Mouse (Mus musculus) WW6 (cell line): ENCODE data around the gene Pnldc1.

ENCODE experiments used
- DNase-seq: peaks from one replicate; pipeline ENCODE4 v3.0.0-alpha.2; 2013; ENCODE audit warnings: low read depth, low spot score

The Pnldc1 gene

DNA sequence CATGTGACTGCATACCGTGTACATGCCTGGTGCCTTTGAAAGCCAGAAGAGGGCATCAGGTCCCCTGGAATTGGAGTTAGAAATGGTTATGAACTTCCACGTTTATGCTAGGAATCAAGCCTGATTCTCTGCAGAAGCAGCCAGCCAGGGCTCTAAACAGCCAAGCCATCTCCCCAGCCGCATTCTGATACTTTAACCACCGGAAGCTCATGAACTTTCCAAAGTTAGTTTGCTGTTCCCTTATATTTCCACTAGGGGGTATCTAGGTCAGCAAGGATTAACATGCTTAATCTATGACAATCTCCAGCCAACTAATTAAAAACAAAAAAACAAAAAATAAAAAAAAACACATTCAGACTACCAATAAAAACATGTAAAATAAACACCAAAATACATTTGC, 52.0 kb downstream of the Pnldc1 start:
- no peak for DNase-seq

DNA sequence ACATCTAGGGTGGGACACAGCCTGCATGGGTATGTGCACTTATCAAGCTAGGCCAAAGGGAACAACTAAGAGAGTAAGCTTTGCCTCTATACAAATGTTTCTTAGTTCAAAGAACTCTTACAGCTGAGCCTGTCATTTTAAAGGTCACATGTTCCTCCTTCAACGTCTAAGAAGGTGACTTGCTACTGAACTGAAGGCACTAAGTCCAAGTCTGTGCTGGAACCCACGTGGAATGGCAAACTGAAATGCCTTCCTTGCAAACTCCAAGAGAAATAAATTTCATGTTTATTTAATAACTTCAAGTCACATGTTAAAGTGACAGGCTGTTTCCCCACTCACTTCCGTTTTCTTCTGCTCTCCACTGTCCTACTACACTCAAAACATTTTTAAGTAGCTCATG, 52.6 kb downstream of the Pnldc1 start:
- no peak for DNase-seq

DNA sequence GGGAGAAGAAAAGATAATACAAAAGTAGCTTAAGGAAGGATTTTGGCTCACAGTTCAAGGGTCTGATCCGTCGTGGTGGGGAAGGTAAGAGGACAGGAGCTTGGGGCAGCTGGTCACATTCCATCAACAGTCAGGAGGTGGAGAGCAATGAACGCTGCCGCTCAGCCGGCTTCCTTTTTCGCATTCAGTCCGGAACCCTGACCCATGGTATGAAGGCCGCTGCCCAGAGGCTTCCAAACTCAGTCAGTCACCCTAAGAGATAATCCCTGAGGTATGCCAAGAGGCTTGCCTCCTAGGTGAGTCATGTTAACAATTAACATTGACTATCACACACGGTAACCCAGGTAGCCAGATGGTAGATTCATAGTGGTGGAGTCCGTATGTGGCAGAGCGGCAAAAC, 55.6 kb downstream of the Pnldc1 start:
- no peak for DNase-seq

DNA sequence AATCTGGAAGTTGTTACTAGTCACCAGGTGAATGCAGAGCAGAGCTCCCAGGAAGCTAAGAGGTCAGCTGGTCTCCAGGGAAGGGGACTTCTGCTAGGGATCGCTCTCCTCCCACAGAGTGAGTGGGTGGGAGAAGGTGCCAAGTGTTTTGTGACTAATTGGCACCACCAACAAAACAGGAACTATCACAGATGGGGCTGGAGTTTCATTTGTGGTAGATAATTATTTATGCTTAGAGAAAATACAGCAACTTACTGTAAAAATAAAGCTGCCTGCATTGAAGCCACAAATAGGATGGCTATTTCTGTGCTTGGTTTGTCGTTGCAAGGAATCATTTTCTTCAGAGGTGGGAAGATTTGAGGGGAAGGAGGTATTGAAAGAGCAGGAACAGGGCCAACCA, 56.2 kb downstream of the Pnldc1 start:
- no peak for DNase-seq

DNA sequence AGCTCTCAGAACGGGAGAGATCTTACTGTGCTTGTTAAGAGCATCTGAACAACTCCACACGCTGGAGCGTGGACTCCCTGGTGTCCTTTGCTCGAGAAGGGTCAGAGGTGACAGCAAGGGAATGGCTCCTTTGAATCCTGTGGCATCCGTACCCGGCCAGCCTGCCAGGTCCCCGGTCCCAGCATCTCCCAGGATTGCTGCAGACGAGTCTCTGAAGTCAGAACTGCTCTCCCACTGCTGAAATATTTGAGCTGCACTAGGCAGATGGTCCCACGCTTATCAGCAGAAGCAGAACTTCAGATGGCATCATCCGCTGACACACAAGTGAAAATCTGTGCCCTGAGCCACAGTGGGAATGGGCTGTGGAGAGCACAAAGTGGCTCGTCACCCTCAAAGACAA, 58.3 kb downstream of the Pnldc1 start:
- DNase-seq = no peak

DNA sequence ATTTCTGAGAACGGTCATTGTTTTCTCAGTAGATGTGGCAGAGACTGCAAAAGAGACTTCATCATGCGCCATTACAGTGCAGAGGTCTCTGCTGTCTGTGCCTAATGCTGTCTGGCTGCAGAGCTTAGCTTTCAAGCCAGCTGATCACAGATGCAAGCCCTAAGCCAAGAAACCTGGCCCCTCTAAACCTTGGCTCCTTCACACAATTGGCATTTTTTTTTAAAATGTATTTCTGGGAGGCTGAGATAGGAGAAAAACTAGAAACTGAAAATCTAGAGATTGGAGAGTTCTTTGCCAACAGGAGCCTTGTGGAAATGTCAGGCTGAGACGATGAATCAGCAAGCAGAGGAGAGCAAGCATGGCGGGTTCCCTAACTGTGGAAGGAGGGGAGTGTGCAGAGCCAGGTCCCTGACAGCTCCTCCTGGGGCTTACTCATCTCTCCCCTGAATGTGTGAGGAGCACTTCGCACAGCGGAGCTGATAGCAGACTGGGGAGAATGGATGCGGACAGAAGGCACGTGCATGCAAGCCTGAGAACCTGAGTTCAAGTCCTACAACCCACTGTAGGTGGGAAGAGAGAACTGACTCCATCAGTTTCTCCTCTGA, 60.1 kb downstream of the Pnldc1 start:
- DNase-seq = no peak

DNA sequence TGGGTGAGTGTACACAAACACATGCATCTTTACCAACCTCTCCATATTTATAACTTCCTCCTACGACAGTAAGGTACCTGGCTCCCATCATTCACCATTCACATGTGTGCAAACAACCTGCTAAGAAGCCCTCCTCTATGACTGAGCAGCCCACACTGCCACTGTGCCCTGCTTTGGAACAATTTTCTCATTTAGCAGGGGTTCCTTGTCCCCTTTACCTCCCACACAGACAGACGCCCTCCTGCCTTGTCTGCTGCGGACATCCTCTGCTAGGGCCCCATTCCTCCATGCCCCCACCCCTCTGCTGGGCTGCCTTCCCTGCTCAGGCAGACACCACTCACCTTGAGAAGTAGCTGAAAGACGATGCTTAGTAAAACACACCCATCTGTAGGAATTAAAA, 62.3 kb downstream of the Pnldc1 start:
- no peak for DNase-seq

DNA sequence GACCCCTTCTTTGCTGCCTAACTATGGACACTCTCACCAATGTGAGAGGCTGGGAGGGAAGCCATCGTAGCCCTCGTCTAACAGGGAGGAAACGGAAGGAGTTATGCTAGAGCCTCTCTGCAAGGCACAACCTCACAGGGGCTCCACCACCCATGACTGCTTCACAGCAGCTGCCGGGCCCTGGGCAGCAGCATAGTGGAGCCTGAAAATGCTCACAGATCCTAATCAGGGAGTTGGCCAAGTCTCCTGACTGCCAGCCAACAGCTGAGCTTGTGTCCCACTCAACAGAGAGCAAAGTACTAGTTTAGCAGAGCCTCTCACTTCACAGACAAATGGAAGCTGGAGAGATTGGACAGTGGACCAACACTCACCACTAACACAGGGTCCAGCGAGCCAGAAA, 63.6 kb downstream of the Pnldc1 start:
- no peak for DNase-seq

DNA sequence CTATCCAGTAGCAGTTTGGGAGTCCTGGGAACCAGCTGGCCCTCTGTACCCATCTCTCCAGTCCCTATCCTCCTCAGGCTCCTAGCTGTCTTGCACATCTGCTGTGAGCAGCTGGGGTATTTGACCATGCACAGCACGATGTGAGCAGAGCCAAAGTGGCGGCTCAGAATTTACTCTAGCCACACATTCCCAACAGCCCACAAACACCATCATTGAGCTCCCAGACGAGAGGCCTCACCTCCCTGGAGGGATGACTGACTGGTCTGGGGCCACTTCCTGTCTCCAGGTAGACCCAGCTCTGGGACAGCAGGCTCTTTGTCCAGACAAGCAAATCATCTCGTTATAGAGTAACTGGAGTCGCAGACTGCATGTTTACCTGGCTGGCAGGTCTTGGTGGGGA, 64.2 kb downstream of the Pnldc1 start:
- DNase-seq = no peak

DNA sequence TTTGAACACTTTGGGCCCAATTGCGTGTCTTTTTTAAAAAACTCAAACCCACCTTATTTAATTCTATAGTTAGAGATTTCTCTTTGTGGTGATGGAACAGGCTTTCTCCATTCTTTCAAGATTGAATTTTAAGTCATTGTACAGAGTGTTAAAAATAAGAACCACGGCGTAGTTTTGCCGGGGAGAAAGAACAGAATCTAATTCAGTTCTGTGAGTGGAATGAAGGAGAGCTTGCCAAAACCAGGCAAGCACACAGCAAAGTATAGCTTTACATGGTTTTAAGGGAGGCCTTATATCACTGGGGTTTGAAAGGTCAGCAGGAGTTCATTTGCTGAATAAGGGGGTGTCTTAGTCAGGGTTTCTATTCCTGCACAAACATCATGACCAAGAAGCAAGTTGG, 65.5 kb downstream of the Pnldc1 start:
- no peak for DNase-seq

DNA sequence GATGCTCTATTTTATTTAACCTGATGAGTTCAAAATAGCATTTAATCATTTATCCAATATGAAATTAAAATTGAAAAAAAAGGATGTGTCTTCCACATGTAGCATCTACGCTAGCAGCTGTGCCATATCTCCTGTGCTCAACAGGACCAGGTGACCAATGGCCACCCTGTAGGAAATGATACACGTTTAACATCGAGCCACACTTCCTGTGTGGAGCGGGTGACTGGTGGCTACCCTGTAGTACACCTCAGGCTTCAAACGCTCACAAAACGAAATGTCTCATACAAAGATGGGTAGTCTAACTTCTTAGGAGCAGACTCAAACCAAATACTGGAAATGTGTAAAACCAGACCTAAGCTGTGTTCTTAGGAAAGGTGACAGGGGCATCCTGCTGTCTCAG, 66.2 kb downstream of the Pnldc1 start:
- DNase-seq = no peak

DNA sequence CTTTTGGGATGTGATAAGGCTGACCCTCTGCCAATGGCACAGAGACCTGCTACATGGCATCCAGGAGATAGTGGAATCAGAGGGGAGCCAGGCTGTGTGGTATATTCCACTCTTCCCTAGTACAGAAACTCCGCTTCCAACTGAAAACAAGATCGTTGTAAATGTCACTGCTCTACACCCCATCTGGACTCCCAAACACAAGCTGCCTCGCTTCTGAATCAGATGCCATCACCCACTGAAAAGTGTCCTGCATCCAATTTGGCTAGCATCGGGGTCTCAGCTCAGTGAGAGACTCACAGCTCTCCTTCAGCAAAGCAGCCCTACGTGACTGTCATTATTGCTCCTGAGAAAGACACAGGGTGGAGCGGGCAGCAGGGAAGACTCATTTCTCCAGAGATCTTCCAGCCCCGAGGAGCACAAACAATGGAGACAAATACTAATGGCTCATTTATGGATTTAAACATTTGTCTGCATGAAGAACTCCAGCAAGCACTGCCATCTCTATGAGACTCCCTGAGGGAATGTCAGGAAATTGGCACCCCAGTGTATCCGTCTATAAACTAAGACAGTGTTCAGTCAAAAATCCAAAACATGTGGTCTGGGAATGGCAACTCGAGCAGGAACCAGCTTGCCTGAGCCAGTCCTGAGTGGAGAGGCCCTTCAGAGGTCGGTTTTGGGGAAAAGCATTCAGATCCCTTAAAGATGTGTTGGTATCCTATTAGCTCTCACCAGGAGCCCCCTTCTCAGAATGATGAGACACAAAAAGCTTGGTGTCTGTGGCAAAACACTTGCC, 70.4 kb downstream of the Pnldc1 start:
- no peak for DNase-seq
